Mouse (Mus musculus) liver, embryonic 11.5 days (tissue): Measurements from ENCODE around the gene Ctdspl. TPM values are rescaled to one million over a fixed set of nuclear protein-coding genes. Genes with fewer than 3 reads are reported as not detected.

Experiments
- ATAC-seq: fragments of 200-750 bp; cut with Nextera tagmentation; replicated peaks from 2 replicates; pipeline ENCODE4 v1.8.0; 2017; ENCODE audit warnings: moderate number of reproducible peaks, mild to moderate bottlenecking, moderate TSS enrichment, moderate library complexity; ENCODE audit not compliant: low FRiP score
- DNase-seq: peaks from one replicate; pipeline ENCODE4 v3.0.0-alpha.2; 2017; ENCODE audit warnings: low spot score
- H3K27ac ChIP-seq: fragments of 300-500 bp; sonication (generic); 2 replicates; pipeline ENCODE4 v1.5.1; 2014; ENCODE audit warnings: mild to moderate bottlenecking, low read depth, low read length, control low read depth
- H3K27me3 ChIP-seq: fragments of 300-500 bp; sonication (generic); replicated peaks from 2 replicates; pipeline ENCODE4 v1.6.1; 2014; ENCODE audit warnings: low read length, mixed read lengths; ENCODE audit not compliant: control insufficient read depth, insufficient read depth
- H3K36me3 ChIP-seq: fragments of 300-500 bp; sonication (generic); 2 replicates; pipeline ENCODE4 v1.6.1; 2014; ENCODE audit warnings: mild to moderate bottlenecking, low read length, moderate library complexity, mixed read lengths; ENCODE audit not compliant: control insufficient read depth, insufficient read depth
- H3K4me1 ChIP-seq: fragments of 300-500 bp; sonication (generic); replicated peaks from 2 replicates; pipeline ENCODE4 v1.6.1; 2014; ENCODE audit warnings: low read length, mixed read lengths; ENCODE audit not compliant: control insufficient read depth, insufficient read depth
- H3K4me2 ChIP-seq: fragments of 300-500 bp; sonication (generic); 2 replicates; pipeline ENCODE4 v1.6.1; 2014; ENCODE audit warnings: mild to moderate bottlenecking, control low read depth, moderate library complexity
- H3K4me3 ChIP-seq: fragments of 300-500 bp; sonication (generic); 2 replicates; pipeline ENCODE4 v1.5.1; 2014; ENCODE audit warnings: low read depth, low read length, control low read depth
- H3K9ac ChIP-seq: fragments of 300-500 bp; sonication (generic); 2 replicates; pipeline ENCODE4 v1.6.1; 2014; ENCODE audit warnings: low read depth, low read length, control low read depth
- H3K9me3 ChIP-seq: fragments of 300-500 bp; sonication (generic); 2 replicates; pipeline ENCODE4 v1.6.1; 2016; ENCODE audit warnings: low read length, inconsistent platforms, mixed read lengths; ENCODE audit not compliant: control insufficient read depth
- WGBS: fragments of 180-500 bp; shearing (Covaris S2); extraction: QIAGEN DNeasy Blood & Tissue Kit; methylation state at CpG from one replicate; pipeline ENCODE4 v1.1.7; 2014; 5-methylcytosine and 5-hydroxymethylcytosine counted together
- polyA plus RNA-seq: library from polyadenylated mRNA; unstranded; fragments of >200 nt; fragmentation: Nextera tagmentation; extraction: Ambion mirVana; gene quantifications from 2 replicates; pipeline ENCODE4 v1.2.1, GENCODE M21; 2014

Ctdspl gene
- polyA plus RNA-seq, 1 experiment from 2014 or later, result 8.2 TPM

DNA sequence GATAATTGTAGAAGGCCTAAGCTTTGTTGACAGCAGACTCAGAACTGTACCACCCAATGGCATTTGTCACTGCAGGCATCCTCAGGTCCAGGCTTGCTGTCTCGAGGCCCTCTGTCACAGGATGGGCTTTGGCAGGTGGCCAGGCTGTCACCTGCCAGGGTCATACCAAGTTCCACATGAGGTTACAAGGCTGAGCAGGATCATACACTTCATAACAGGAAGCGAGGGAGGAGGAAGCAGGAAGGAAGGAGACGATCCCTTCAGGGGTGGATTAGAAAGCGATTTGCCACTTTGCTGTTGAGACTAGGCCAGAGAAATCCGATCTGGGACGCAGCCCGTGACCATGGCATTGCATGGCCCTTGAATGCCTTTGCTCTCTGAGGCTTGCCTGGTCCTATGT, 32.5 kb downstream of the Ctdspl start:
- H3K4me1 ChIP-seq, result peaks cover 9% of the 10 kb centered on the region
- H3K4me2 ChIP-seq, result no peak overlapping the region
- no peak overlapping the region; the same call in 1 of the 2 replicates for H3K27ac ChIP-seq
- DNase-seq (no peak), ATAC-seq (no peak)
- H3K4me3 ChIP-seq, result no peak overlapping the region
- 81% methylated on average over 7 of the region's 7 CpGs for WGBS
- H3K27me3 ChIP-seq, result no peaks in the 10 kb centered on the region
- H3K36me3 ChIP-seq, result peaks cover 4% of the 10 kb centered on the region; the same call in 1 of the 2 replicates
- H3K9ac ChIP-seq, result no peak overlapping the region
- no peaks in the 10 kb centered on the region for H3K9me3 ChIP-seq

DNA sequence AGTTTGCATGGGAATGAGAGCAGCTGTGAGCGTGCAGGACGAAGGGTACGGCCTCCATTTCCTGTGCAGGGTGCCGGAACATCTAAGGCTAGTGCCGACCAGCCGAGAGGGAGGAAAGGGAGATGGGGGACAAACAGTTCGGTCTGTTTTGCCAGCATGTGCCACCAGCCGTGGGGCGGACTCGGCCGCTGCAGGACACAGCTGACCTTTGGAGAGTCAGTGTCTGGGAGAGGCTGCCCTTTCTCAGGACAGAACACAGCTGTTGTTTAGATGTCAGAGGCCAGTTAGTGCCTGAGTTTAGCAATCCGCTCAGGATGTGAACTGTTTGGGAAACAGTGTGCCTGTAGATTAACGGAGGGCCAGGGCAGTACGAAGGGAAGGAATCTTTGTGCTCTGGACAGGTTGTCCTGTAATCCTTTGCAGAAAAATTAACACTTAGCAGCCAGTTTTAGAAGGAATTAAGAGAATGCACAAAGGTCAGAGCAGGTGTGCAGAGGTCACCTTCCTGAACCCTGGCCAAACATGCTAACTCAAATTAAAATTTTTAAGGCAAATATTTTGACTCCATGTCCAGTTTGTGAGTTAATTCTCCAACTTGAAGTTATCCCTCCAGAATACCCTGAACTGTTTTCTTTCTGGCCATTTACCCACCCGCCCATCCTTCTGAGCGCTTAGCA, 34.3 kb downstream of the Ctdspl start:
- Histone ChIP-seq H3K9ac (no peak overlapping the region), H3K4me1 (peaks cover 9% of the 10 kb centered on the region), H3K4me3 (no peak overlapping the region), H3K4me2 (no peak overlapping the region; the same call in 1 of the 2 replicates), H3K27me3 (no peaks in the 10 kb centered on the region), H3K9me3 (no peaks in the 10 kb centered on the region), H3K27ac (peak overlapping the region; percentile 16; the same call in 1 of the 2 replicates), H3K36me3 (0 out of 2 replicates have a peak, but pooled peaks cover 2% of the 10 kb centered on the region)
- DNase-seq (no peak), ATAC-seq (no peak)
- WGBS, result 49% methylated on average over 16 of the region's 16 CpGs

DNA sequence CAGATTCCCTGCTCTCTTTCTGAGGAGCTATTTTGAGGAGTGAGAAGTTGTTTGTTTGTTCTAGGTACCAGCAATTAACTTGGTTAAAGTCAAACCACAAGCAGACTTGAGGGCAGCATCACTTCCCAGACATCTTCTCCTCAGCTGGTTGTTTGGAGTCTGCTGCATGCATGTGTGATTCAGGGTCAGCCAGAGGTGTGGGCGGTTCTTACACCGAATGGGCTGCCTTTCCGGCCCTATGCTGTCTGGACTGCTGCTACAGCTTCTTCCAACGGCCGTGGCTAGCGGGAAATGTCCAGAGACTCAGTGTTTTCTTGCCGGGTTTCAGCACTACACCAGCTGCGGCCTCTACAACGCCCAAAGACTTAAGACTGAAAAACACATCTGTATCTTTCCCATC, 36.9 kb downstream of the Ctdspl start:
- Histone ChIP-seq H3K27me3 (no peaks in the 10 kb centered on the region), H3K36me3 (0 out of 2 replicates have a peak, but pooled peaks cover 2% of the 10 kb centered on the region), H3K4me3 (no peak overlapping the region), H3K4me1 (peaks cover 9% of the 10 kb centered on the region), H3K4me2 (no peak overlapping the region), H3K9me3 (no peaks in the 10 kb centered on the region), H3K27ac (no peak overlapping the region), H3K9ac (no peak overlapping the region)
- no peak for ATAC-seq
- no peak for DNase-seq
- 77% methylated on average over 9 of the region's 9 CpGs for WGBS

DNA sequence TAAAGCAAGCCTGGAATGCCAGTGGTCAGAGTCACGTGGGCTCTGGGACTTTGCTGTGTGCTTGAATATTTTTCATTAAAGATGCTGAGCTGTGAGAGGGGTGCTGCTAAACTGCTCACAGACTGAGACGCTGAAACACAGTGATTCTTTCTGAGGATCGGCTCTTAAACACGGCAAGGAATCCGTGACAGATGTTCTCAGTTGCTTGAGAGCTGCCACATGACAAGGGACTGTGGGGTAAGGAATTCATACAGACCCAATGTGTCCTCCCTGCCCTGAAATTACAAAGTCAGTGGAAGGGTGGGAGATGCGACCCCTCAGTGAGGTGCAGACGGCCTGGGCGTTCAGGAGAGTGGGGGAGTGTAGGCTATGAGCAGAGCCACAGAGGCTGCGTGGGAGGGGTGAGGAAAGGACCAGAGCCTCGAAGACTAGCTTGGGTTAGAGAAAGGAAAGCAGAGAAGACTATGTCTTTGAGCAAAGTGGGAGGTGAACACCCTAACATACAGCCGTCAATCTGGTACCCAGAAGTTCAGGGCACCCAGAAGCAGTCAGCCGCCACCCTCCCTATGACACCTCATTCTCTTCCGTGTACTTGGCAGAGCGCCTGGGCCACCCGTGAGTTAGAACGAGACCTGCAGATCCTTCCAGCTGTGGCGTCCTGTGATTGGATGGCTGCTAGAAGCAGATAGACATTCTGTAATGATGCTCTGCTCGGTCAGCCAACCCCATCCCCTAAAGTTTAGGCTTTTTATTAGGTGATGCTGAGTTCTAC, 38.2 kb downstream of the Ctdspl start:
- Histone ChIP-seq H3K9me3 (no peaks in the 10 kb centered on the region), H3K27me3 (no peaks in the 10 kb centered on the region), H3K4me3 (no peak overlapping the region), H3K27ac (no peak overlapping the region), H3K36me3 (0 out of 2 replicates have a peak, but pooled peaks cover 2% of the 10 kb centered on the region), H3K9ac (no peak overlapping the region), H3K4me2 (no peak overlapping the region), H3K4me1 (peaks cover 9% of the 10 kb centered on the region)
- ATAC-seq, result no peak
- WGBS, result 79% methylated on average over 18 of the region's 18 CpGs
- DNase-seq, result no peak

- H3K4me3 ChIP-seq, result no peak overlapping the region
- H3K27ac ChIP-seq, result no peak overlapping the region
- H3K4me2 ChIP-seq, result no peak overlapping the region
- WGBS, result 86% methylated on average over 4 of the region's 4 CpGs
- H3K9me3 ChIP-seq, result no peaks in the 10 kb centered on the region
- H3K36me3 ChIP-seq, result 0 out of 2 replicates have a peak, but pooled peaks cover 2% of the 10 kb centered on the region
- no peak for ATAC-seq
- no peak overlapping the region for H3K9ac ChIP-seq
- peaks cover 8% of the 10 kb centered on the region for H3K4me1 ChIP-seq
- no peaks in the 10 kb centered on the region for H3K27me3 ChIP-seq
- no peak for DNase-seq
Observed at GRCm38 (mm10) chr9:118969810-118970209, 43.6 kb downstream of the Ctdspl start.

- Histone ChIP-seq H3K9ac (no peak overlapping the region), H3K27me3 (no peaks in the 10 kb centered on the region), H3K4me3 (no peak overlapping the region), H3K36me3 (no peaks in the 10 kb centered on the region), H3K27ac (no peak overlapping the region), H3K4me2 (no peak overlapping the region), H3K9me3 (no peaks in the 10 kb centered on the region), H3K4me1 (peaks cover 18% of the 10 kb centered on the region)
- DNase-seq (no peak), ATAC-seq (no peak)
- WGBS, result 88% methylated on average over 7 of the region's 7 CpGs
Observed at GRCm38 (mm10) chr9:118973028-118973427, 46.8 kb downstream of the Ctdspl start.

DNA sequence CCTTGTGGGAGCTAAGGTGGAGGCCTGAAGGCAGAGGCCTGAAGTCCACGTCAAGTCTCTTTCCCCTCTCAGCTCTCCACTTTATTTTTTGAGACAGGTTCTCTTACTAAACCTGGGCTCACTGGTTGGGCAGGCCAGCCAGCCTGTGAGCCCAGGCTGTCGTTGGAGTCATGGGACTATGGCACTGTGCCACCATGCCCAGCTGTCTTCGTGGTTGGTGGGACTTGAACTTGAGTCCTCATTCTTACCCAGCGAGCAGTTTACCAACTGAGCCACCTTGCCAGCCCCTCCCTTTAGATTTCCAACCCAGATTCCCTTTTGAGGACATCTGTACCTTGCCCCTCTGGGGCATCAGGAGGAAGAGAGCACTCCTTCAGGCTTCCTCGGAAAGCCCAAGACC, 47.3 kb downstream of the Ctdspl start:
- WGBS, result 76% methylated on average over 5 of the region's 5 CpGs
- no peaks in the 10 kb centered on the region for H3K36me3 ChIP-seq
- H3K27me3 ChIP-seq, result no peaks in the 10 kb centered on the region
- DNase-seq, result no peak
- H3K9me3 ChIP-seq, result no peaks in the 10 kb centered on the region
- H3K4me2 ChIP-seq, result no peak overlapping the region
- peaks cover 18% of the 10 kb centered on the region for H3K4me1 ChIP-seq
- no peak for ATAC-seq
- H3K4me3 ChIP-seq, result no peak overlapping the region
- H3K27ac ChIP-seq, result no peak overlapping the region
- H3K9ac ChIP-seq, result no peak overlapping the region

- ATAC-seq (no peak), DNase-seq (no peak)
- WGBS, result 47% methylated on average over 5 of the region's 5 CpGs
- Histone ChIP-seq H3K9ac (no peak overlapping the region), H3K4me1 (peaks cover 18% of the 10 kb centered on the region), H3K27ac (no peak overlapping the region), H3K27me3 (no peaks in the 10 kb centered on the region), H3K4me3 (no peak overlapping the region), H3K36me3 (no peaks in the 10 kb centered on the region), H3K9me3 (no peaks in the 10 kb centered on the region), H3K4me2 (no peak overlapping the region)
Observed at GRCm38 (mm10) chr9:118974148-118974547, 47.9 kb downstream of the Ctdspl start.
